Mouse (Mus musculus): ENCODE data around the gene Pcnt.

- TF ChIP-seq POLR2A (IDR thresholded peaks at IDR 0.05; ENCODE audit: borderline replicate concordance, insufficient read depth, low read length) (no peak), CTCF (IDR thresholded peaks at IDR 0.05; ENCODE audit: borderline replicate concordance, insufficient read depth, low read depth, low read length) (no peak)
Observed at GRCm38 (mm10) chr10:76462721-76463120, 20.1 kb upstream of the Pcnt start.
